Mouse (Mus musculus): ENCODE measurements around the gene Mrpl52.

DNA sequence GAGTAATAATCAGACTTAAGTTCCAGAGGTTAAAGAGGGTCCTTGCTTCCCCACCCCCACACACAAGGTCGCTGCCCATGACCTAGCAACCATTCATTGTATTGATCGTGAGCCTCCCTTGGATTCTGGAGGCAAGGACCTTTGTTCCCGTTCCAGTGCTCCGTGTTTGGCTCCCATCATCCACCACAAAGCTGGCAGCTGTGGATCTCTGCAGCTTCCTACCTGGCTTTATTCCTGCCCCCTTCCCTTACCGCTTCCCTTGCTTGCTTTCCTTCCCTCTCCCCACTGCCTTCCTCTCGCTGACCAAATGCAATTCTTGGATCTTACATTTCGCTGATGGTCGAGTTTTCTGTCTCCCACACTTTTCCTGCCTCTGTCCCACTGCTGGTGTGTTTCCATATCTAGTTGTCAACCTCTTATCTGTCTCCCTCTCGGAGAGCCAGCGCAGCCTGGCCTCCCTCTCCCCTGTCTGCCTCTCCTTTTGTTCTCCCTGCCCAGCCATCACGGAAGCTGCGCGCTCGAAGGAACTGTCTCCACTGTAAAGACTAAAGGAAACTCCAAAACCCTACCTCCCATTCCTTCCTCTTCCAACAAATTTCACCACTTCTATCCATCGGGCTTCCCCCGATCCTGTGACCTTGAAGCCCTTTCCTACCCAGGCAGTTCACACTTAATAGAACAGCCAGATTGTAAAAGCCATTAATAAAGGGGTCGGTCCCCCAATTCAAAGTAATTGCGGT, 3.9 kb downstream of the Mrpl52 start:
- no peak for TF ChIP-seq CTCF (IDR thresholded peaks at IDR 0.05; ENCODE audit: extremely low read depth, insufficient read depth, low read length)
- no peak for TF ChIP-seq POLR2A (IDR thresholded peaks at IDR 0.05; ENCODE audit: extremely low read depth, insufficient read depth, low read length)

All from cortical plate, adult 2 months (tissue).